Mouse (Mus musculus): ENCODE data around the gene Kcnab2.

Gene Kcnab2

DNA sequence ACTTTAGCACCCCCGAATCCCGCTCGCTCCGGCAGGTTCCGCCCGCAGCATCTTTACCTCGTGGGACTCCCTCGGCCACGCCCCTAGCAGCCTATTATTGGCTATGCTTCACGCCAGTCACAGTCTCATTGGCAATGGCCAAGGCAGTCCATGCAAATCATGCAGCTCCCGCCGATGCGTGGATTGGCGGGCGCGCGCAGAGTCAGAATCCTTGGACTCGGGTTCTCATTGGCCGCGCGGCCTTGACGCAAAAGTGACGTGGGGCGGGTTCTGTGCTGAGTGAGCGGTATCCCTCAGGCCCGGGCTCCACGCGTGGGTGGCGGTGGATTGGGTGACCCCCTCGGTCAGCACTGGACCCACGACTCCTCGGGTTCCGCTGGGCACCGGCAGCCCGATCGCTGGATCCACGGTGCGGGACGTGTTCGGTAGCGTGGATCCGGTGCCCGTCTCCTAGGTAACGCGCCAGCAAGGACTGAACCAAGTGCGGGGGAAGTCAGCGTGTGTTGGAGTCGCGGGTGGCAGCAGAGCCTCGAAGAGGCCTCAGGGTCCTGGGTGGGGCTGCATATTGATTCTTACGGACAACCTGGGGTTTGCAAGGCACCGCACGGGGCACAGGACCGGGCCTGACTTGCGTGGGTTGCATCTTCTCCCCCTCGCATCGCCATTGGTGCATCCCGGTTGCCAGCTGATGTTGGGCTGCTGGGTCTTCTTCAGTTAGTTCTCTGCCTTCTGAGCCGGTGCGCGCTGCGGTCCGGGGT lies at the start of gene Kcnab2:
Gene Kcnab2, minus strand, starts transcription at position 406 of the 758 bp plus-strand sequence.
- peak; percentile 99 for DNase-seq (ENCODE audit: low read depth, low spot score)

DNA sequence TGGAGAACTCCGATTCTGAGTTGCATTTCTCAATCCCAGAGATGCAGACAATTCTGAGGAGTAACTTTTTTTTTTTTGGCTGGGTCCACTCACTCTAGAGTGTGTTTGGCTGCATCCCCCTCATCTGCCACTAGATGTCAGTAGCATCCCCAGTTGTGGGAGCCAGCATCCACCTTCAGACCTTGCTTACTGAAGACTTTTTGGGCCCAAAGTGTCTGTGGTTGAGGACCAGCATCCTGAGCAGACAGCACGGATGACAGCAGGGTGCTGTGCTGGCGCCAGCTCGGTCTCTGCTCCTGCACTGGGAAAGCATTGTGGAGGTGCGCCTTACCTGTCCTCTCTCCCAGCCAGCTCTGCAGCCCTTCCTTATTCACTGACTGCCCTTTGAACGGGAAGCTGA lies 42.4 kb upstream of the Kcnab2 start:
- peak; percentile 85 for DNase-seq (ENCODE audit: low read depth, low spot score)

DNA sequence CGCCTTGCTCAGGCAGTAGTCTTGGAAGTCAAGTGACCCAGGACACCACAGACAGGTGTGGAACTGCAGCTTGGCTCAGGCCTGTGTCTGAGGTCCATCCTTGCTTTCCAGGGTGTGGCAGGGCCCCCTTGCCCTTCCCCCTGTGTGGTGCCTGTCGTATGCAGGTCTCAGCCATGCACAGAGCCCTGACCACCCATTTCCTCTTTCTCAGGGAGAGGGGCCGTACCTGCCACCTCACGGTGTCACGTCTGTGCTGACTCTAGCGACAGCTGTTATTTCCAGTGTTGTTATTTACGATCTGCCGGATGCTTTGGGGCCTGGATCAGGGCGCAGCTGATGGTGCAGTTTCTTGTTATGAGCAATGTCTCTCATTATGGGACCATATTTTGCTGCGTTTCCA lies 41.4 kb upstream of the Kcnab2 start:
- no peak for DNase-seq (ENCODE audit: low read depth, low spot score)

DNA sequence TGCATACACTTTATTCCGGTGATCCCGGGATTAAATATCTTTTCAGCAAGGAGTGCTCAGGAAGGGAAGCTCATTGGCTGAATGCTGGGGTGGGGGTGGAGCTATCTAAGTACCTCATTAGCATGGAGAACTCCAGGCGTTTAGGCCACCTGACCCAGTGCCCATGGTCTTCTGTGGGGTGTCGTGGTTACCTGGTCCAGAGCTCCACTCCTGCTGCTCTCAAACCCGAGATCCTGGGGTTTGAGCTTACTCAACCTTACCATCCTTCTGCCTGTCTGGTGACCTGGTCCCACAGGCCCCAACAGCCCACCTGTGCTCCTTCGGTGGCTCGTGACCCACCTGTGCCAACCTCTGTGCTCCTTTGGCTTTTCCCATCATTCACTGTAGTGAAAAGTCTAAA lies 37.2 kb upstream of the Kcnab2 start:
- peak; percentile 55 for DNase-seq (ENCODE audit: low read depth, low spot score)

DNA sequence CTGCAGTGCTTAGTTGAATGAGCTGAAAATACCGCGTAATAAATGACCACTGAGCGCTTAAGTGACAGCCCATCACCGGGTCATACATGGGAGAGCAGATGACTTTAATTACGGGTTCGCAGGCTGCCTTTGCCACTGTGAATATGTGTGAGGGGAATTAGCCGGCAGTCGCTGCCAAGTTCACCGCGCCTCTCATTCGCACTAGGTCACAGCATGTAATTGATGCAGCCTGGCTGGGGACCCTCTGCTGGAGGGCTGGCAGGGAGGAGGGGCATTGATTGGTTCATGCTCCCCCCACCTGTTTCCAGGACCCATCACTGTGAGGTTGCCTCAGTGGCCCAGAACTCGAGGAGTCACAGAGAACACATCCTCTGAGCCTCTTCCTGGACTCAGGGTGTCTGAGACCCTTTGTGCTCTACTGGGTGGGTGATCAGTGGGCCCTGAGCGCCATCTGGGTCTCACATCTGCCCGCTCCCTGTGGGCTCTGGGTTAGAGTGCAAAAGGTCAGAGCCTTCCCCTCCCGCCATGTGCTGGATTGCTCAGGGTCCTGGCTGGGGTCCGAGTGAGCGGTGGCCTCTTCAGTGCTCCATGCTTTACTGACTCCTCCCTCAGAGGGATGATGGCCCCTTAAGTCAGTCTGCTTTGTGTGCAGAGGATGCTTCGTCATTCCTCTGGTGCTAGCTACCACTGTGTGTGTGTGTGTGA lies 34.7 kb upstream of the Kcnab2 start:
- no peak for DNase-seq (ENCODE audit: low read depth, low spot score)

GRCm38 (mm10) chr4:152494360-152494879 lies 16.7 kb upstream of the Kcnab2 start:
- DNase-seq (ENCODE audit: low read depth, low spot score), result no peak

GRCm38 (mm10) chr4:152491250-152491899 lies 13.7 kb upstream of the Kcnab2 start:
- peak; percentile 88 for DNase-seq (ENCODE audit: low read depth, low spot score)

- no peak for DNase-seq (ENCODE audit: low read depth, low spot score)
These were observed 12.6 kb upstream of the Kcnab2 start for GRCm38 (mm10) chr4:152490311-152490710.

GRCm38 (mm10) chr4:152488046-152488445 lies 10.4 kb upstream of the Kcnab2 start:
- no peak for DNase-seq (ENCODE audit: low read depth, low spot score)

DNA sequence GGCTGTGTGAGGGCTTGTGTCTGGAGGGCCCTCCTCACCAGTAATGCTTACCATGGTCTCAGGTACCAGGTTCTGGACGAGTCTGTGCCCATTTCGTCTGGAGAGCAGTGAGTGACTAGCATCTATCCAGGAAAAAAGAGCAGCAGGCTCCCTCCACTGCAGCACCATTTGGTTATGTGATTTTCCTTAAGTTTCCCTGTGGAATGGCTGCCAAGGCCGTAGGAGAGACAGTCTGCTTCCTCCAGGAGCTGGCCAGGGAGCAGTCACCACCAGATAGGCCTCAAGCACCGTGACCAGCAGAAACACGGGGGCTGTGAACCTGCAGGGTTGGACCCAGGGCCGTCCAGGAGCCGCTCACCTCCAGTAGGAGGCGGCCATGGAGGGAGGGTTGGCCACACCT lies 2.8 kb upstream of the Kcnab2 start:
- DNase-seq (ENCODE audit: low read depth, low spot score), result no peak

DNA sequence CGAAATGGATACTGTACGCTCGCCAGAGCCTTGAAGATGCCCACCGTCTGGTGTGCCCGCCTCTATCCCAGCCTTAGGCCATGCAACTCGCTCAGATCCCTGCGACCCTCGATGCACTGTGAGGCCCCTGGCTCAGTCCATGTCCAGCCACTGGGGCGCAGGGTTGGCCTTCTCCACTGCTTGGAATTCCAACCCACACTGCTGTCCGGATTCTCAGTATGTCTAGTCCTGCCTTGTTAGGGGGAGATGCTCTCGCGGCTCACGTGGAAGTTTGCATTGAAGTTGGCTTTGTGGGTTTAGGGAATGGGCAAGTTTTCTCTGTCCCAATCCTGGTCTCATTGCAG lies 525 bp upstream of the Kcnab2 start:
- no peak for DNase-seq (ENCODE audit: low read depth, low spot score)

DNA sequence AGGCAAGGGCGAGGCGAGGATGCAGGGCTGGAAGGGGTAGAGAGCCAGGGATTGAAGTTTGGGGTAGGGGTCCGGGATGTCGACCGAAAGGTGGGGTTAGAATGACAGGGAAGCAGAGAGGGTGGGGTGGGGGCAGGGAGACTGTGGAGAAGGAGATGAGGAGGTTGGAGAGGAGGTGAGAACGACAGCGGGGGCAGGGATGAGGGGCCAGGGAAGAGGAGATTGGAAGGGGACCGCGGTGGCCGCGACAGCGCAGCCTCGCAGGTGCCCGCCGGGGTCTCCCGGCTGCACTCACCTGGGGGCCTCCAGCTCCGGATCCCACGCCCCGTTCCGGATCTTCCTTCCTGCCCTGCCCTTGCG lies 585 bp downstream of the Kcnab2 start:
- no peak for DNase-seq (ENCODE audit: low read depth, low spot score)

DNA sequence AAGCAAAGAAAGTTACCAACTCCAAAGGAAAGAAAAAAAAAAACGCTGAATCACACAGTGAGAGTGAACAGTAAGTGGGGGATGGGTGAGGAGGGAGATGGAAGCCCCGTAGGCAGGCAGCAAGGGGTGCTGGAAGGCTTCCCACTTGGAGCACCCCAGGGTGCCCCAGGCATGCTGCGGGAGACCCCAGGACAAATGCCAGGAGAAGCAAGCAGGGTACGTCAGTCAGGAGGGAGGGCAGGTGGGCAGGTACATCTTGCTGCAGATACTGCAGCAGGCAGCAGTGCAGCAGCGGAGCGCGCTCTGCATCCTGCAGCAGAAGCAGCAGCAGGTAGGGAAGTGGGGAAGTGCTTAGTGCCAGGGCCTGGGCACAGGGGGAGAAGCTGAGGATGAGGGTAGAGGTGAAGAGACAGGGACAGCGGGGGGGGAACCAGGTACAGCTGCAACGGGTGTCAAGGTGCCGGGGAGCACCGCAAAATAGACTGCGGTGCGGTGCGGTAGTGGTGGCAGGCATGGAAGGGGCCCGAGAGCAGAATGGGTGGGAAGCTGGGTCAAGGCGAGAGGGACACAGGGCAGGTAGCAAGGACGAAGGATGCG lies 1.1 kb downstream of the Kcnab2 start, which contains the start of gene Nphp4:
Gene Nphp4, plus strand, starts transcription at position 280 of the 597 bp plus-strand sequence.
- no peak for DNase-seq (ENCODE audit: low read depth, low spot score)

DNA sequence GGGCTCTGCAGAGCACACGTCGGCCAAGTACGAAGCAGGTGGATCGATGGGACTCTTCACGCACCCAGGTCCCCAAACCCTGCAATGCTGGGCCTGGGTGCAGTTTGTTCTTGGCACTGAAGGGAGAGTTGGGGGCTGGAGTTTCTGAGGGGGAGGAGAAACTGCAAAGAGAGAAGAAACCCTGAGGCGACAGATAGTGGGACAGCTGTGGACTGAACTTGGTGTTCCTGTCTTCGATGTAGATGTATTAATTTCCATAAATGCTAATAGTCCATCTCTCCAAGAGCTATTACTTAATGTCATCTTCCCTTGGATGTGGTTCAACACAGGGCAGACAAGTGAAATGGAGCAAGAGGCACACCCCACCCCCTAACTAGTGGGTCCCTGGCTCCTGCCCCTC lies 1.7 kb downstream of the Kcnab2 start:
- DNase-seq (ENCODE audit: low read depth, low spot score), result no peak

GRCm38 (mm10) chr4:152467951-152468350 lies 9.7 kb downstream of the Kcnab2 start:
- DNase-seq (ENCODE audit: low read depth, low spot score), result no peak

GRCm38 (mm10) chr4:152466601-152467000 lies 11.1 kb downstream of the Kcnab2 start:
- no peak for DNase-seq (ENCODE audit: low read depth, low spot score)

GRCm38 (mm10) chr4:152465116-152465515 lies 12.6 kb downstream of the Kcnab2 start:
- DNase-seq (ENCODE audit: low read depth, low spot score), result no peak

DNA sequence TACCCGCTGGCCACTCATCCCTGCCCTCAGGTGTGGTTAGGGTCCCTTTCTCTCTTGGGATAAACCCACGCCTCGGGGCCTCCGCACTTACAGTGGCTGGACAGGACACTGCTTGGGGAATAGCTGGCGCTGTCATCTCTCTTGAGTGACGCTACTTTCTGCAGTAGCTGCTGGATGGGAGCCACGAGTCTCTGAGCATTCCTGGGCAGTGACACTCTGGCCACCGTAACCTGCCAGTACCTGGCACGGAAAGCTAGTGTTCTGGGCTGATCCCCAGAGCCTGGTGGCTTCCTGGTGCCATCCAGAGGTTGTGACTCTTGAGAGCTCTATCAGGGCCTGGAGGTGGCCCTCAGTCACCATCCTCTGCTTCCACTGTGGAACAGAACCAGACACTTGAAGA lies 14.5 kb downstream of the Kcnab2 start:
- no peak for DNase-seq (ENCODE audit: low read depth, low spot score)

- no peak for DNase-seq (ENCODE audit: low read depth, low spot score)
These were observed 15.2 kb downstream of the Kcnab2 start for GRCm38 (mm10) chr4:152462516-152462915.

GRCm38 (mm10) chr4:152457673-152458072 lies 20.0 kb downstream of the Kcnab2 start:
- no peak for DNase-seq (ENCODE audit: low read depth, low spot score)

GRCm38 (mm10) chr4:152456609-152457008 lies 21.1 kb downstream of the Kcnab2 start:
- no peak for DNase-seq (ENCODE audit: low read depth, low spot score)

GRCm38 (mm10) chr4:152454153-152454552 lies 23.5 kb downstream of the Kcnab2 start:
- no peak for DNase-seq (ENCODE audit: low read depth, low spot score)
